Mouse (Mus musculus) heart, embryonic 12.5 days (tissue): ENCODE measurements around the gene Ccdc92b. TPM values are rescaled to one million over a fixed set of nuclear protein-coding genes. Genes with fewer than 3 reads are reported as not detected.

Experiments used
- ATAC-seq: fragments of 200-750 bp; cut with Nextera tagmentation; 2 replicates; pipeline ENCODE4 v1.8.0; 2017; ENCODE audit warnings: moderate TSS enrichment, moderate library complexity; ENCODE audit not compliant: insufficient number of reproducible peaks, low FRiP score
- H3K27ac ChIP-seq: fragments of 300-500 bp; sonication (generic); 2 replicates; pipeline ENCODE4 v1.5.1; 2016; ENCODE audit warnings: mild to moderate bottlenecking, moderate library complexity; ENCODE audit not compliant: poor library complexity, severe bottlenecking
- H3K27me3 ChIP-seq: fragments of 300-500 bp; sonication (generic); replicated peaks from 2 replicates; pipeline ENCODE4 v1.6.1; 2016; ENCODE audit warnings: mild to moderate bottlenecking, moderate library complexity
- H3K36me3 ChIP-seq: fragments of 300-500 bp; sonication (generic); 2 replicates; pipeline ENCODE4 v1.6.1; 2016; ENCODE audit warnings: mild to moderate bottlenecking, moderate library complexity
- H3K4me1 ChIP-seq: fragments of 300-500 bp; sonication (generic); replicated peaks from 2 replicates; pipeline ENCODE4 v1.6.1; 2016; ENCODE audit warnings: mild to moderate bottlenecking
- H3K4me2 ChIP-seq: fragments of 300-500 bp; sonication (generic); 2 replicates; pipeline ENCODE4 v1.6.1; 2016; ENCODE audit warnings: mild to moderate bottlenecking, moderate library complexity
- H3K4me3 ChIP-seq: fragments of 300-500 bp; sonication (generic); 2 replicates; pipeline ENCODE4 v1.5.1; 2016; ENCODE audit warnings: mild to moderate bottlenecking
- H3K9ac ChIP-seq: fragments of 300-500 bp; sonication (generic); 2 replicates; pipeline ENCODE4 v1.6.1; 2016; ENCODE audit warnings: mild to moderate bottlenecking, moderate library complexity
- H3K9me3 ChIP-seq: fragments of 300-500 bp; sonication (generic); replicated peaks from 2 replicates; pipeline ENCODE4 v1.6.1; 2016; ENCODE audit warnings: mild to moderate bottlenecking, moderate library complexity
- WGBS: fragments of 180-500 bp; shearing (Covaris S2); methylation state at CpG from one replicate; pipeline ENCODE4 v1.1.7; 2016; 5-methylcytosine and 5-hydroxymethylcytosine counted together
- polyA plus RNA-seq: library from polyadenylated mRNA; unstranded; fragments of >200 nt; fragmentation: Nextera tagmentation; extraction: Ambion mirVana; gene quantifications from 2 replicates; pipeline ENCODE4 v1.2.1, GENCODE M21; 2016

The Ccdc92b gene
- polyA plus RNA-seq, 1 experiment from 2014 or later, result 4.0 TPM

GRCm38 (mm10) chr11:74586401-74586800 is 33.0 kb upstream of the Ccdc92b start:
- 64% methylated on average over 5 of the region's 5 CpGs for WGBS
- Histone ChIP-seq H3K9me3 (no peaks in the 10 kb centered on the region), H3K4me2 (no peak overlapping the region), H3K4me3 (no peak overlapping the region), H3K4me1 (peaks cover 9% of the 10 kb centered on the region), H3K27ac (no peak overlapping the region), H3K27me3 (peaks cover 76% of the 10 kb centered on the region), H3K9ac (no peak overlapping the region), H3K36me3 (no peaks in the 10 kb centered on the region)
- no peak for ATAC-seq

- WGBS, result 6% methylated on average over 66 of the region's 66 CpGs
- Histone ChIP-seq H3K4me2 (peak overlapping the region; percentile 75), H3K9me3 (no peaks in the 10 kb centered on the region), H3K27ac (no peak overlapping the region), H3K9ac (no peak overlapping the region), H3K4me3 (peak overlapping the region; percentile 45), H3K4me1 (peaks cover 9% of the 10 kb centered on the region), H3K36me3 (no peaks in the 10 kb centered on the region), H3K27me3 (peaks cover 76% of the 10 kb centered on the region)
- peak; percentile 31; the same call in 1 of the 2 replicates for ATAC-seq
Observed at GRCm38 (mm10) chr11:74589401-74590238, 29.8 kb upstream of the Ccdc92b start.

GRCm38 (mm10) chr11:74590239-74590596 is 29.2 kb upstream of the Ccdc92b start:
- Histone ChIP-seq H3K4me1 (peaks cover 9% of the 10 kb centered on the region), H3K27ac (no peak overlapping the region), H3K9me3 (no peaks in the 10 kb centered on the region), H3K27me3 (peaks cover 74% of the 10 kb centered on the region), H3K4me3 (peak overlapping the region; percentile 45), H3K9ac (no peak overlapping the region), H3K4me2 (peak overlapping the region; percentile 75), H3K36me3 (no peaks in the 10 kb centered on the region)
- 1% methylated on average over 25 of the region's 25 CpGs for WGBS
- no peak for ATAC-seq

GRCm38 (mm10) chr11:74590691-74591090 is 28.7 kb upstream of the Ccdc92b start:
- no peaks in the 10 kb centered on the region for H3K36me3 ChIP-seq
- ATAC-seq, result no peak
- no peak overlapping the region for H3K9ac ChIP-seq
- H3K4me2 ChIP-seq, result no peak overlapping the region
- H3K9me3 ChIP-seq, result no peaks in the 10 kb centered on the region
- H3K27me3 ChIP-seq, result peaks cover 71% of the 10 kb centered on the region
- no peak overlapping the region for H3K4me3 ChIP-seq
- H3K27ac ChIP-seq, result no peak overlapping the region
- peaks cover 9% of the 10 kb centered on the region for H3K4me1 ChIP-seq
- WGBS, result 36% methylated on average over 13 of the region's 13 CpGs

- Histone ChIP-seq H3K27me3 (peaks cover 58% of the 10 kb centered on the region), H3K36me3 (no peaks in the 10 kb centered on the region), H3K9ac (no peak overlapping the region), H3K27ac (no peak overlapping the region), H3K4me2 (no peak overlapping the region), H3K9me3 (no peaks in the 10 kb centered on the region), H3K4me1 (peaks cover 9% of the 10 kb centered on the region), H3K4me3 (no peak overlapping the region)
- ATAC-seq, result no peak
- WGBS, result 73% methylated on average over 3 of the region's 3 CpGs
Observed at GRCm38 (mm10) chr11:74592246-74592645, 27.2 kb upstream of the Ccdc92b start.

GRCm38 (mm10) chr11:74597283-74597989 is 22.0 kb upstream of the Ccdc92b start:
- Histone ChIP-seq H3K4me2 (no peak overlapping the region), H3K4me3 (no peak overlapping the region), H3K4me1 (no peaks in the 10 kb centered on the region), H3K9me3 (0 out of 2 replicates have a peak, but pooled peaks cover 9% of the 10 kb centered on the region), H3K27ac (no peak overlapping the region), H3K36me3 (no peaks in the 10 kb centered on the region), H3K27me3 (peaks cover 6% of the 10 kb centered on the region; the same call in 1 of the 2 replicates), H3K9ac (no peak overlapping the region)
- WGBS, result 64% methylated on average over 4 of the region's 4 CpGs
- ATAC-seq, result 0 out of 2 replicates have a peak, but pooled peaks have one; percentile 15

- H3K9ac ChIP-seq, result no peak overlapping the region
Observed at GRCm38 (mm10) chr11:74597990-74598337, 21.4 kb upstream of the Ccdc92b start.

GRCm38 (mm10) chr11:74602286-74602685 is 17.1 kb upstream of the Ccdc92b start:
- 76% methylated on average over 1 of the region's 1 CpGs for WGBS
- no peak for ATAC-seq

More at GRCm38 (mm10) chr11:74597990-74598337, 21.4 kb upstream of the Ccdc92b start:
- no peaks in the 10 kb centered on the region for H3K36me3 ChIP-seq
- H3K4me3 ChIP-seq, result no peak overlapping the region
- H3K4me2 ChIP-seq, result no peak overlapping the region
- 0 out of 2 replicates have a peak, but pooled peaks cover 9% of the 10 kb centered on the region for H3K9me3 ChIP-seq
- no peaks in the 10 kb centered on the region for H3K4me1 ChIP-seq
- 0 out of 2 replicates have a peak, but pooled peaks cover under 1% of the 10 kb centered on the region for H3K27me3 ChIP-seq
- no peak overlapping the region for H3K27ac ChIP-seq
- no peak for ATAC-seq

GRCm38 (mm10) chr11:74610068-74610467 is 9.3 kb upstream of the Ccdc92b start:
- Histone ChIP-seq H3K36me3 (no peaks in the 10 kb centered on the region), H3K4me3 (no peak overlapping the region; the same call in 1 of the 2 replicates), H3K9me3 (no peaks in the 10 kb centered on the region), H3K27ac (no peak overlapping the region), H3K9ac (no peak overlapping the region), H3K4me2 (peak overlapping the region; percentile 88; the same call in 1 of the 2 replicates), H3K27me3 (peaks cover 55% of the 10 kb centered on the region), H3K4me1 (peaks cover 15% of the 10 kb centered on the region)
- WGBS, result 25% methylated on average over 5 of the region's 5 CpGs
- no peak for ATAC-seq

More at GRCm38 (mm10) chr11:74602286-74602685, 17.1 kb upstream of the Ccdc92b start:
- H3K9me3 ChIP-seq, result 0 out of 2 replicates have a peak, but pooled peaks cover 9% of the 10 kb centered on the region
- no peak overlapping the region for H3K9ac ChIP-seq
- H3K4me3 ChIP-seq, result no peak overlapping the region
- H3K36me3 ChIP-seq, result no peaks in the 10 kb centered on the region
- H3K4me2 ChIP-seq, result no peak overlapping the region
- no peak overlapping the region for H3K27ac ChIP-seq
- no peaks in the 10 kb centered on the region for H3K4me1 ChIP-seq
- no peaks in the 10 kb centered on the region; the same call in 1 of the 2 replicates for H3K27me3 ChIP-seq

- no peaks in the 10 kb centered on the region for H3K9me3 ChIP-seq
- peaks cover 60% of the 10 kb centered on the region for H3K27me3 ChIP-seq
- no peaks in the 10 kb centered on the region for H3K36me3 ChIP-seq
- 2% methylated on average over 49 of the region's 50 CpGs for WGBS
- no peak within 1 kb of the TSS for H3K27ac ChIP-seq
- H3K4me2 ChIP-seq, result peak within 1 kb of the TSS; percentile 88
- ATAC-seq, result peak; percentile 73
- no peak within 1 kb of the TSS for H3K9ac ChIP-seq
- H3K4me1 ChIP-seq, result peaks cover 15% of the 10 kb centered on the region
- peak within 1 kb of the TSS; percentile 52 for H3K4me3 ChIP-seq
Observed at GRCm38 (mm10) chr11:74610545-74611176, 8.7 kb upstream of the Ccdc92b start, which contains the start of gene Rap1gap2. TSS of gene Rap1gap2 (minus strand) at chr11:74610915.

GRCm38 (mm10) chr11:74611437-74611836 is 8.0 kb upstream of the Ccdc92b start:
- peak overlapping the region; percentile 88 for H3K4me2 ChIP-seq
- no peak overlapping the region for H3K27ac ChIP-seq
- H3K4me1 ChIP-seq, result peaks cover 15% of the 10 kb centered on the region
- H3K9me3 ChIP-seq, result no peaks in the 10 kb centered on the region
- H3K4me3 ChIP-seq, result no peak overlapping the region
- no peak for ATAC-seq
- peaks cover 67% of the 10 kb centered on the region for H3K27me3 ChIP-seq
- H3K36me3 ChIP-seq, result no peaks in the 10 kb centered on the region
- no peak overlapping the region for H3K9ac ChIP-seq
- 15% methylated on average over 7 of the region's 7 CpGs for WGBS
